Mouse (Mus musculus) bone marrow, adult 2 months (tissue): ENCODE results near the gene Ccdc155.

Source experiments
- CTCF ChIP-seq: fragments of 200-500 bp; IDR thresholded peaks from 2 replicates; pipeline ENCODE4 v1.5.1; 2011; ENCODE audit warnings: low read length, control low read depth; ENCODE audit not compliant: control insufficient read depth, insufficient read depth
- POLR2A ChIP-seq: fragments of 200-500 bp; IDR thresholded peaks from 2 replicates; pipeline ENCODE4 v1.6.1; 2011; ENCODE audit warnings: low read depth, mild to moderate bottlenecking, control low read depth, low read length, borderline replicate concordance; ENCODE audit not compliant: control insufficient read depth

DNA sequence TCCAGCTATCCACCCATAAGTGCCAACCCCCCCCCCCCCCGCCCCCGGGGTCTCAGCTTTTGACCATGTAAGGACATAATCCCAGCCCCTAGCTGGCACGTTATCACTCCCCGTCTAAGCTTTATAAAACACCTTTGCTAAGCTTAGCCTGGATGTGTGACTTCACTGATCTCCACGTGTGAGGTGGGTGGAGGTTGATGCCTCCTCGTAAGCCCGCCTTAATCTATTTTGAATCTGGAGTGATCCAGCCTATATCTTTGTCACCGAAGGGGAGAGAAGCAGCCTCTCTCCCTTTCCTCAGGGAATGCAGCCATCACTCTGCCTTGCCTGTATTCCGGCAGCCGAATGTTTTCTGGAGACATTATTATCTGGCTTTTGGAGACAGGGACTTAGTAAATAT, 2.0 kb downstream of the Ccdc155 start:
- TF ChIP-seq POLR2A (no peak), CTCF (no peak)
